Mouse (Mus musculus) left cerebral cortex, postnatal 25 days (tissue): ENCODE data around the gene Mettl6. TPM values are rescaled to one million over a fixed set of nuclear protein-coding genes. Genes with fewer than 3 reads are reported as not detected.
"Not testable (repeated sequence)": the region's sequence is repeated elsewhere in the genome, so short reads cannot be mapped to it uniquely, and the experiment has no call there.

Experiments
- DNase-seq, 2 experiments: peaks; one replicate each; pipeline ENCODE4 v3.0.0; 2022; ENCODE audit warnings: low spot score in 2 of 2, mixed read lengths in 1 of 2
- intact Hi-C: fragments of 180-260 bp; cut with DNase I; formaldehyde crosslinking; loops from one replicate; pipeline ENCODE4 v1.15.1; 2025
- total RNA-seq, 2 experiments: library from RNA; stranded (reverse); gene quantifications; 2 replicates each; pipeline ENCODE4 v1.2.3; 2021

The Mettl6 gene
- total RNA-seq, 2 experiments from 2014 or later, result 25.0 to 38.7 TPM

- intact Hi-C loops, result no loop called here
- DNase-seq, result no peak
Observed at GRCm38 (mm10) chr14:31486465-31486864, 8.4 kb downstream of the Mettl6 start.

- intact Hi-C loops, result no loop called here
- DNase-seq, result no peak
Observed at GRCm38 (mm10) chr14:31482417-31482816, 12.4 kb downstream of the Mettl6 start.

- intact Hi-C loops, result loop anchor here (2.0 to 5.0 kb wide), 3 partner anchors 36 to 201 kb away; partner anchors contain the start of gene Sh3bp5
- no peak for DNase-seq
Observed at GRCm38 (mm10) chr14:31473297-31473696, 21.5 kb downstream of the Mettl6 start.

GRCm38 (mm10) chr14:31472451-31473061 is 22.3 kb downstream of the Mettl6 start:
- intact Hi-C loops, result loop anchor here (1.0 to 5.0 kb wide), 4 partner anchors 35 to 200 kb away; partner anchors contain the start of gene Sh3bp5
- peak; percentile 60 to 77 for DNase-seq

- DNase-seq, result no peak
- intact Hi-C loops, result loop anchor here (5.0 kb wide), 2 partner anchors 32 to 197 kb away; partner anchors contain the start of gene Sh3bp5
Observed at GRCm38 (mm10) chr14:31469711-31470110, 25.1 kb downstream of the Mettl6 start.

GRCm38 (mm10) chr14:31464176-31464575 is 30.7 kb downstream of the Mettl6 start:
- intact Hi-C loops, result no loop called here
- DNase-seq, result no peak

GRCm38 (mm10) chr14:31462886-31463285 is 32.0 kb downstream of the Mettl6 start:
- no peak for DNase-seq
- intact Hi-C loops, result no loop called here

GRCm38 (mm10) chr14:31462226-31462625 is 32.6 kb downstream of the Mettl6 start:
- intact Hi-C loops, DNase-seq: not testable (repeated sequence)

- intact Hi-C loops, result no loop called here
- no peak for DNase-seq
Observed at GRCm38 (mm10) chr14:31458006-31458405, 36.8 kb downstream of the Mettl6 start.

GRCm38 (mm10) chr14:31456064-31456721 is 38.6 kb downstream of the Mettl6 start:
- intact Hi-C loops, result no loop called here

GRCm38 (mm10) chr14:31454849-31455566 is 39.8 kb downstream of the Mettl6 start:
- intact Hi-C loops, result no loop called here
- DNase-seq, result no peak

More at GRCm38 (mm10) chr14:31456064-31456721, 38.6 kb downstream of the Mettl6 start:
- DNase-seq, result no peak

- DNase-seq, intact Hi-C loops: not testable (repeated sequence)
Observed at GRCm38 (mm10) chr14:31453946-31454345, 40.9 kb downstream of the Mettl6 start.

GRCm38 (mm10) chr14:31448994-31449393 is 45.8 kb downstream of the Mettl6 start:
- intact Hi-C loops, result no loop called here
- no peak for DNase-seq

GRCm38 (mm10) chr14:31443616-31444015 is 51.2 kb downstream of the Mettl6 start:
- intact Hi-C loops, result no loop called here
- DNase-seq, result no peak

- intact Hi-C loops, result no loop called here
- DNase-seq, result no peak
Observed at GRCm38 (mm10) chr14:31440725-31441124, 54.1 kb downstream of the Mettl6 start.

- DNase-seq, result no peak
- intact Hi-C loops, result no loop called here
Observed at GRCm38 (mm10) chr14:31440230-31440629, 54.6 kb downstream of the Mettl6 start.

- DNase-seq, result no peak
- intact Hi-C loops, result loop anchor here (5.0 kb wide), 2 partner anchors 33 to 72 kb away; no protein-coding TSS in a partner anchor
Observed at GRCm38 (mm10) chr14:31439279-31439678, 55.6 kb downstream of the Mettl6 start.

GRCm38 (mm10) chr14:31437826-31438529 is 56.9 kb downstream of the Mettl6 start:
- DNase-seq, result peak in 1 of 2 experiments; percentile 49
- intact Hi-C loops, result loop anchor here (5.0 kb wide), 2 partner anchors 34 to 71 kb away; no protein-coding TSS in a partner anchor

GRCm38 (mm10) chr14:31435930-31436693 is 58.7 kb downstream of the Mettl6 start, which contains the start of gene Sh3bp5:
Sh3bp5 (minus strand) TSS chr14:31436078.
- intact Hi-C loops, result loop anchor here (1.0 to 5.0 kb wide), 3 partner anchors 36 to 69 kb away; no protein-coding TSS in a partner anchor
- DNase-seq, result peak; percentile 93 to 94
